Mouse (Mus musculus) forebrain, embryonic 10.5 days (tissue): Measurements from ENCODE around the gene Akap6. TPM values are rescaled to one million over a fixed set of nuclear protein-coding genes. Genes with fewer than 3 reads are reported as not detected.

Experiments used
- DNase-seq: peaks from one replicate; pipeline ENCODE4 v3.0.0-alpha.2; 2017; ENCODE audit warnings: low spot score; ENCODE audit errors: extremely low spot score
- H3K27ac ChIP-seq: fragments of 300-500 bp; sonication (generic); 2 replicates; pipeline ENCODE4 v1.5.1; 2016; ENCODE audit warnings: mild to moderate bottlenecking
- H3K27me3 ChIP-seq: fragments of 300-500 bp; sonication (generic); 2 replicates; pipeline ENCODE4 v1.6.1; 2016; ENCODE audit warnings: mild to moderate bottlenecking; ENCODE audit not compliant: poor library complexity, severe bottlenecking
- H3K36me3 ChIP-seq: fragments of 300-500 bp; sonication (generic); replicated peaks from 2 replicates; pipeline ENCODE4 v1.6.1; 2016; ENCODE audit warnings: mild to moderate bottlenecking, moderate library complexity
- H3K4me1 ChIP-seq: fragments of 300-500 bp; sonication (generic); 2 replicates; pipeline ENCODE4 v1.6.1; 2016
- H3K4me3 ChIP-seq: fragments of 300-500 bp; sonication (generic); 2 replicates; pipeline ENCODE4 v1.5.1; 2016; ENCODE audit warnings: mild to moderate bottlenecking, moderate library complexity
- H3K9me3 ChIP-seq: fragments of 300-500 bp; sonication (generic); 2 replicates; pipeline ENCODE4 v1.6.1; 2016; ENCODE audit warnings: mild to moderate bottlenecking, moderate library complexity
- WGBS: fragments of 180-500 bp; shearing (Covaris S2); methylation state at CpG from one replicate; pipeline ENCODE4 v1.1.7; 2016; 5-methylcytosine and 5-hydroxymethylcytosine counted together
- polyA plus RNA-seq: library from polyadenylated mRNA; unstranded; fragments of >200 nt; fragmentation: Nextera tagmentation; extraction: Ambion mirVana; gene quantifications from 2 replicates; pipeline ENCODE4 v1.2.1, GENCODE M21; 2016

Akap6 gene
- polyA plus RNA-seq, result 2.1 and 3.0 TPM in 2 replicates

- WGBS, result 16% methylated on average over 6 of the region's 6 CpGs
- peak; percentile 69 for DNase-seq
- Histone ChIP-seq H3K9me3 (no peaks in the 10 kb centered on the region), H3K27ac (peak within 1 kb of the TSS; percentile 87), H3K4me3 (peak within 1 kb of the TSS; percentile 47), H3K4me1 (peaks cover 44% of the 10 kb centered on the region), H3K36me3 (no peaks in the 10 kb centered on the region), H3K27me3 (peaks cover 6% of the 10 kb centered on the region; the same call in 1 of the 2 replicates)
Observed at GRCm38 (mm10) chr12:52699146-52699545, at the start of gene Akap6. TSS of gene Akap6 (plus strand) at chr12:52699383.

GRCm38 (mm10) chr12:52662907-52663790, 36.0 kb upstream of the Akap6 start:
- Histone ChIP-seq H3K27me3 (no peaks in the 10 kb centered on the region), H3K9me3 (no peaks in the 10 kb centered on the region), H3K4me1 (no peaks in the 10 kb centered on the region), H3K27ac (no peak overlapping the region), H3K36me3 (no peaks in the 10 kb centered on the region), H3K4me3 (no peak overlapping the region)
- WGBS, result 86% methylated on average over 7 of the region's 7 CpGs
- no peak for DNase-seq

- no peaks in the 10 kb centered on the region for H3K4me1 ChIP-seq
- no peak overlapping the region for H3K4me3 ChIP-seq
- H3K36me3 ChIP-seq, result no peaks in the 10 kb centered on the region
- 89% methylated on average over 5 of the region's 5 CpGs for WGBS
- no peak overlapping the region for H3K27ac ChIP-seq
- H3K9me3 ChIP-seq, result no peaks in the 10 kb centered on the region
- DNase-seq, result no peak
- H3K27me3 ChIP-seq, result no peaks in the 10 kb centered on the region
Observed at GRCm38 (mm10) chr12:52664944-52665343, 34.2 kb upstream of the Akap6 start.

GRCm38 (mm10) chr12:52671436-52671835, 27.7 kb upstream of the Akap6 start:
- 2% methylated on average over 7 of the region's 7 CpGs for WGBS
- no peaks in the 10 kb centered on the region for H3K27me3 ChIP-seq
- peak overlapping the region; percentile 20; the same call in 1 of the 2 replicates for H3K4me3 ChIP-seq
- peaks cover 17% of the 10 kb centered on the region for H3K4me1 ChIP-seq
- peak overlapping the region; percentile 79 for H3K27ac ChIP-seq
- H3K36me3 ChIP-seq, result no peaks in the 10 kb centered on the region
- peak; percentile 64 for DNase-seq
- H3K9me3 ChIP-seq, result no peaks in the 10 kb centered on the region

- Histone ChIP-seq H3K27ac (peak overlapping the region; percentile 79), H3K9me3 (no peaks in the 10 kb centered on the region), H3K36me3 (no peaks in the 10 kb centered on the region), H3K27me3 (no peaks in the 10 kb centered on the region), H3K4me1 (peaks cover 17% of the 10 kb centered on the region), H3K4me3 (peak overlapping the region; percentile 20; the same call in 1 of the 2 replicates)
- 37% methylated on average over 6 of the region's 6 CpGs for WGBS
- peak; percentile 18 for DNase-seq
Observed at GRCm38 (mm10) chr12:52671943-52672342, 27.2 kb upstream of the Akap6 start.

- no peak overlapping the region for H3K27ac ChIP-seq
- H3K9me3 ChIP-seq, result no peaks in the 10 kb centered on the region
- H3K4me3 ChIP-seq, result no peak overlapping the region
- DNase-seq, result no peak
- no peaks in the 10 kb centered on the region for H3K27me3 ChIP-seq
- peaks cover 17% of the 10 kb centered on the region for H3K4me1 ChIP-seq
- 86% methylated on average over 6 of the region's 6 CpGs for WGBS
- no peaks in the 10 kb centered on the region for H3K36me3 ChIP-seq
Observed at GRCm38 (mm10) chr12:52673361-52673960, 25.7 kb upstream of the Akap6 start.

- Histone ChIP-seq H3K4me1 (peaks cover 17% of the 10 kb centered on the region), H3K4me3 (no peak overlapping the region), H3K9me3 (no peaks in the 10 kb centered on the region), H3K27ac (peak overlapping the region; percentile 5; the same call in 1 of the 2 replicates), H3K27me3 (no peaks in the 10 kb centered on the region), H3K36me3 (no peaks in the 10 kb centered on the region)
- DNase-seq, result no peak
- WGBS, result 66% methylated on average over 4 of the region's 4 CpGs
Observed at GRCm38 (mm10) chr12:52675010-52675409, 24.2 kb upstream of the Akap6 start.

- H3K4me1 ChIP-seq, result 0 out of 2 replicates have a peak, but pooled peaks cover 2% of the 10 kb centered on the region
- no peak for DNase-seq
- no peak overlapping the region for H3K27ac ChIP-seq
- 83% methylated on average over 9 of the region's 9 CpGs for WGBS
- H3K36me3 ChIP-seq, result no peaks in the 10 kb centered on the region
- H3K9me3 ChIP-seq, result no peaks in the 10 kb centered on the region
- H3K4me3 ChIP-seq, result no peak overlapping the region
- no peaks in the 10 kb centered on the region for H3K27me3 ChIP-seq
Observed at GRCm38 (mm10) chr12:52687355-52687754, 11.8 kb upstream of the Akap6 start.

GRCm38 (mm10) chr12:52688712-52689111, 10.5 kb upstream of the Akap6 start:
- Histone ChIP-seq H3K4me3 (no peak overlapping the region), H3K27ac (no peak overlapping the region)
- WGBS, result 98% methylated on average over 2 of the region's 2 CpGs

GRCm38 (mm10) chr12:52691552-52691951, 7.6 kb upstream of the Akap6 start:
- Histone ChIP-seq H3K27ac (no peak overlapping the region), H3K4me3 (no peak overlapping the region), H3K36me3 (no peaks in the 10 kb centered on the region), H3K4me1 (peaks cover 6% of the 10 kb centered on the region; the same call in 1 of the 2 replicates), H3K9me3 (no peaks in the 10 kb centered on the region), H3K27me3 (no peaks in the 10 kb centered on the region)
- 89% methylated on average over 1 of the region's 1 CpGs for WGBS
- DNase-seq, result no peak

More at GRCm38 (mm10) chr12:52688712-52689111, 10.5 kb upstream of the Akap6 start:
- DNase-seq, result no peak
- no peaks in the 10 kb centered on the region for H3K36me3 ChIP-seq
- peaks cover 6% of the 10 kb centered on the region; the same call in 1 of the 2 replicates for H3K4me1 ChIP-seq
- H3K9me3 ChIP-seq, result no peaks in the 10 kb centered on the region
- no peaks in the 10 kb centered on the region for H3K27me3 ChIP-seq

GRCm38 (mm10) chr12:52692290-52692974, 6.8 kb upstream of the Akap6 start:
- 66% methylated on average over 10 of the region's 10 CpGs for WGBS
- DNase-seq, result no peak
- no peaks in the 10 kb centered on the region for H3K9me3 ChIP-seq
- no peak overlapping the region; the same call in 1 of the 2 replicates for H3K27ac ChIP-seq
- H3K4me3 ChIP-seq, result no peak overlapping the region
- H3K27me3 ChIP-seq, result no peaks in the 10 kb centered on the region
- H3K4me1 ChIP-seq, result peaks cover 8% of the 10 kb centered on the region
- no peaks in the 10 kb centered on the region for H3K36me3 ChIP-seq

- DNase-seq, result no peak
- H3K27ac ChIP-seq, result peak overlapping the region; percentile 87
- peaks cover 6% of the 10 kb centered on the region; the same call in 1 of the 2 replicates for H3K27me3 ChIP-seq
- H3K36me3 ChIP-seq, result no peaks in the 10 kb centered on the region
- no peaks in the 10 kb centered on the region for H3K9me3 ChIP-seq
- H3K4me3 ChIP-seq, result no peak overlapping the region
- 73% methylated on average over 3 of the region's 3 CpGs for WGBS
- peaks cover 47% of the 10 kb centered on the region for H3K4me1 ChIP-seq
Observed at GRCm38 (mm10) chr12:52697407-52698109, 1.6 kb upstream of the Akap6 start.
